Mouse (Mus musculus) heart, embryonic 15.5 days (tissue): Measurements from ENCODE around the gene C8g. TPM values are rescaled to one million over a fixed set of nuclear protein-coding genes. Genes with fewer than 3 reads are reported as not detected.

ENCODE experiments used
- ATAC-seq: fragments of 200-750 bp; cut with Nextera tagmentation; replicated peaks from 2 replicates; pipeline ENCODE4 v1.8.0; 2017; ENCODE audit warnings: low read depth, moderate TSS enrichment; ENCODE audit not compliant: insufficient number of reproducible peaks, insufficient read depth, low FRiP score
- H3K27ac ChIP-seq: fragments of 300-500 bp; sonication (generic); 2 replicates; pipeline ENCODE4 v1.5.1; 2015; ENCODE audit warnings: mild to moderate bottlenecking, inconsistent platforms
- H3K27me3 ChIP-seq: fragments of 300-500 bp; sonication (generic); 2 replicates; pipeline ENCODE4 v1.6.1; 2015; ENCODE audit warnings: inconsistent platforms
- H3K36me3 ChIP-seq: fragments of 300-500 bp; sonication (generic); 2 replicates; pipeline ENCODE4 v1.6.1; 2015; ENCODE audit warnings: mild to moderate bottlenecking, inconsistent platforms
- H3K4me1 ChIP-seq: fragments of 300-500 bp; sonication (generic); replicated peaks from 2 replicates; pipeline ENCODE4 v1.6.1; 2015; ENCODE audit warnings: inconsistent platforms
- H3K4me2 ChIP-seq: fragments of 300-500 bp; sonication (generic); 2 replicates; pipeline ENCODE4 v1.6.1; 2015; ENCODE audit warnings: inconsistent platforms, mild to moderate bottlenecking, moderate library complexity
- H3K4me3 ChIP-seq: fragments of 300-500 bp; sonication (generic); 2 replicates; pipeline ENCODE4 v1.5.1; 2015; ENCODE audit warnings: mild to moderate bottlenecking, inconsistent platforms
- H3K9ac ChIP-seq: fragments of 300-500 bp; sonication (generic); 2 replicates; pipeline ENCODE4 v1.6.1; 2015; ENCODE audit warnings: mild to moderate bottlenecking, inconsistent platforms
- H3K9me3 ChIP-seq: fragments of 300-500 bp; sonication (generic); replicated peaks from 2 replicates; pipeline ENCODE4 v1.6.1; 2016; ENCODE audit warnings: inconsistent platforms
- WGBS: fragments of 180-500 bp; shearing (Covaris S2); methylation state at CpG from one replicate; pipeline ENCODE4 v1.1.7; 2015; ENCODE audit warnings: mixed read lengths; 5-methylcytosine and 5-hydroxymethylcytosine counted together
- polyA plus RNA-seq: library from polyadenylated mRNA; unstranded; fragments of >200 nt; fragmentation: Nextera tagmentation; extraction: Ambion mirVana; gene quantifications from 2 replicates; pipeline ENCODE4 v1.2.1, GENCODE M21; 2015

The C8g gene
- polyA plus RNA-seq, 1 experiment from 2014 or later = 3.5 TPM

DNA sequence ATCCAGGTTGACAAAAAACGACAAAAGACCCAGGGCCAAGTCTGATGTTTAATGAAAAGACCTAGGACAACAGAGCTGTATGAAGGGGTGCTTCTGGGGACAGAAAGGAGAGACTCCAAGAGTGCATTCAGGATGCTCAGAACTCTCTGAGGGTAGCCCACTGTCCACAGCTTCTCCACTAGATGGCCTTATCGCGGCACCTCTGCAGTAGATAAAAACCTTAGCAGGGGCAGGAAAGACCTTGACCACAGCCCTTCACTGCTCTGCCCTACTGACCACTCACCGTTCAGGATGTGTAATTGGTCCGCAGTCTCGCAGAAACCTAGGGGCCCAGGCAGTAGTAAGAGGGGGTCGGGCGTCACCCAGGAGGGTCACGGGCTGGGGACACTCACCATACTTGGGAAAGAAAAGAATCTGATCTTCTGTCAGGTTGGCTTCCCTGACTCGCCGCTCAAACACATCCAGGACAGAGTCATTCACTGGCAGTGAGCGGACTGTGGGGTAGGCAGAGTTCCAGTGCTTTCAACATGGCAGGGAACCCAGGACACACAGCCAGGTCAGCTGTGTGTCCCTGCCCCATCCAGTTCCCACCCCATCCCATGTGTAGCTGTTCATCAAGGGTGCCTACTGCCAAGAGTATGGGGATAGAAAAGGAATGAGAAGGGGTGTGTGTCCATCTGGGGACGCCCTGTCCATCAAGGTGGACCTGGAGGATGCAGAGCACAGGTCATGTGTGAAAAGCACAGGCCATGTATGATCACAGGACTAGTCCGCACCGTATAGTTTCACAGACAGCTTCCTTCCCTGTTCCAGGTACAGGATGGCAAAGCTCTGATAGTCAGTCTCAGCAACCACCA is 2.7 kb downstream of the C8g start:
- Histone ChIP-seq H3K27ac (no peak overlapping the region), H3K9me3 (no peaks in the 10 kb centered on the region), H3K4me3 (no peak overlapping the region), H3K4me1 (peaks cover 20% of the 10 kb centered on the region), H3K9ac (no peak overlapping the region), H3K4me2 (no peak overlapping the region), H3K36me3 (peaks cover 8% of the 10 kb centered on the region), H3K27me3 (no peaks in the 10 kb centered on the region)
- no peak for ATAC-seq
- 67% methylated on average over 15 of the region's 15 CpGs for WGBS

GRCm38 (mm10) chr2:25497846-25498575 is 3.5 kb downstream of the C8g start:
- Histone ChIP-seq H3K4me1 (peaks cover 20% of the 10 kb centered on the region), H3K9me3 (no peaks in the 10 kb centered on the region), H3K27ac (no peak overlapping the region), H3K36me3 (no peaks in the 10 kb centered on the region; the same call in 1 of the 2 replicates), H3K4me2 (no peak overlapping the region), H3K9ac (no peak overlapping the region), H3K4me3 (no peak overlapping the region), H3K27me3 (no peaks in the 10 kb centered on the region)
- no peak for ATAC-seq
- 41% methylated on average over 6 of the region's 6 CpGs for WGBS

DNA sequence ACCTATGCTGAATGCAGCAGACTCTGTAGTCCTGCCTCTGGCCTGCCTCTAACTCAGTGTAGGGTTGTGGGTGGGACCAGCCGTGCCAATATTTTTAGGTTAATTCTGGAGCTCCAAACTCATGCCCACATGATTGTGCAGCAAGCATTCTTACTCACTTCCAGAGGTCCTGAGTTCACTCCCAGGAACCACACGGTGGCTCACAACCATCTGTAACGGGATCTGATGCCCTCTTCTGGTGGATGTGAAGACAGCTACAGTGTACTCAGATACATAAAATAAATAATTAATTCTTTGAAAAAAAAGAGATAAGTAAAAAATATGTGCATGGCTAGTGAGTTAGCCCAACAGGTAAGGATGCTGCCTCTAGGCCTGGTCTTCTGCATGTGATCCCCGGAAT is 5.1 kb downstream of the C8g start:
- Histone ChIP-seq H3K4me3 (no peak overlapping the region), H3K36me3 (no peaks in the 10 kb centered on the region)
- no peak for ATAC-seq

GRCm38 (mm10) chr2:25493476-25493961 is 8.0 kb downstream of the C8g start, which contains the start of gene Lcn12:
Gene Lcn12, minus strand, starts transcription at chr2:25493911.
- 81% methylated on average over 5 of the region's 5 CpGs for WGBS
- ATAC-seq = no peak

More for the DNA sequence above, 5.1 kb downstream of the C8g start:
- Histone ChIP-seq H3K9me3 (no peaks in the 10 kb centered on the region), H3K27me3 (no peaks in the 10 kb centered on the region), H3K27ac (no peak overlapping the region), H3K9ac (no peak overlapping the region), H3K4me2 (no peak overlapping the region), H3K4me1 (peaks cover 11% of the 10 kb centered on the region)
- 51% methylated on average over 4 of the region's 4 CpGs for WGBS

DNA sequence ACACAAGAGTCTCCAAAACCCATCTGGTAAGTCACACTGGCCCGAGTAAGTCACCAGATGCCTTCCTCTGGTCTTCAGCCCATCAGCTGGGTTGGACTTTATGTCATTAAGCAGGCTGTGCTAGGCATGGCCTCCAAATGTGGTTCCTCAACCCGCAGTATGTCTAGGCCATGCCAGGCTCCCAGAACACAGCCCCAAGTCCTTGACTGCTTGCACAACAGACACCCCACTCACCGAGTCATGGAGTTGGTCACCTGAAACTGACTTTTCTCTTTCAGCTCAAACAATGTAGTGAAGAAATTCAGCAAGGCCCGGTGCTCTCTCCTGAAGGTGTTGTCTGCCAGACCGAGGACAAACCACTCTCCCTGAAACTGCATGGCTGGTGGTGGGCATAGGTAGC is 8.5 kb downstream of the C8g start:
- no peak for ATAC-seq
- WGBS = 74% methylated on average over 5 of the region's 5 CpGs
- no peak overlapping the region for H3K9ac ChIP-seq
- no peaks in the 10 kb centered on the region for H3K36me3 ChIP-seq
- H3K4me1 ChIP-seq = peaks cover 3% of the 10 kb centered on the region; the same call in 1 of the 2 replicates
- no peaks in the 10 kb centered on the region for H3K9me3 ChIP-seq
- H3K4me2 ChIP-seq = no peak overlapping the region
- no peak overlapping the region for H3K4me3 ChIP-seq
- no peak overlapping the region for H3K27ac ChIP-seq
- H3K27me3 ChIP-seq = no peaks in the 10 kb centered on the region

More at GRCm38 (mm10) chr2:25493476-25493961, 8.0 kb downstream of the C8g start, which contains the start of gene Lcn12:
- Histone ChIP-seq H3K27me3 (no peaks in the 10 kb centered on the region), H3K27ac (no peak within 1 kb of the TSS), H3K9ac (no peak within 1 kb of the TSS), H3K4me2 (no peak within 1 kb of the TSS), H3K9me3 (no peaks in the 10 kb centered on the region), H3K4me1 (peaks cover 3% of the 10 kb centered on the region; the same call in 1 of the 2 replicates), H3K4me3 (no peak within 1 kb of the TSS), H3K36me3 (no peaks in the 10 kb centered on the region)

GRCm38 (mm10) chr2:25488671-25489068 is 12.8 kb downstream of the C8g start:
- no peaks in the 10 kb centered on the region for H3K9me3 ChIP-seq
- no peaks in the 10 kb centered on the region for H3K4me1 ChIP-seq
- H3K36me3 ChIP-seq = no peaks in the 10 kb centered on the region
- no peak for ATAC-seq
- H3K4me3 ChIP-seq = no peak overlapping the region
- 72% methylated on average over 7 of the region's 7 CpGs for WGBS
- no peak overlapping the region for H3K9ac ChIP-seq
- no peak overlapping the region for H3K4me2 ChIP-seq
- no peak overlapping the region for H3K27ac ChIP-seq
- H3K27me3 ChIP-seq = no peaks in the 10 kb centered on the region

DNA sequence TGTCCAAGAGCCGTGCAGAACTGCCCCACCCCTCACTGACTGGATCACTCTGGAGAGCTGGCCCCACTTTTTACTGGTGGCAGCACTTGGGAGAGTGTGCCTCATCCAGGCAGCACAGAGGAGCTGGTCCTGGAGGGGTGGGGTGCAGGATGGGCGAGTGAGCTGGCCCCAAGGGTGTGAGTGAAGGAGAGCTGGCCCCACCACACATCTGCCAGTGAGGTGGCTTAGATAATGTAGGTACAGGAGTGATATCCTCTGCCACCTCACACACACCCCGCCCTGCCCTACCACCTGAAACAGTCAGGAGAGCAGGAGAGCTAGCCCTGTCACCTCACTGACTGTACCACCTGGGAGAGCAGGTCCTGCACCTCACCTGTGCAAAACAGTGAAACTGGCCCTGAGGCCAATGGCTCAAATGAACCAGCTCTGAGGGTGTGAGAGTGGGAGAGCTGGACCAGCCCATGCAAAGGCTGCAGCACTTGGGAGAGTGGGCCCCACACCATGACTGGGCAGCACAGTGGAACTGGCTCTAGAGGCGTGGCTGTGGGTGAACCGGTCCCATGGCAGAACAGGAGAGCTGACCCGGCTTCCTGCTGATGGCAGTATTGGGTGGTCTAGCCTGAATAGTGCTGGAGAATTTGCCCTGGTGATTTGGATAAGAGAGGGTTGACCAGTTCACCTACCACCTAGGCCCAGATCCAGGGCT is 13.4 kb downstream of the C8g start:
- H3K36me3 ChIP-seq = no peaks in the 10 kb centered on the region
- H3K4me3 ChIP-seq = no peak overlapping the region
- no peak overlapping the region for H3K27ac ChIP-seq
- no peak overlapping the region for H3K4me2 ChIP-seq
- H3K9ac ChIP-seq = no peak overlapping the region
- ATAC-seq = no peak
- no peaks in the 10 kb centered on the region for H3K27me3 ChIP-seq
- H3K4me1 ChIP-seq = no peaks in the 10 kb centered on the region
- 78% methylated on average over 6 of the region's 6 CpGs for WGBS
- no peaks in the 10 kb centered on the region for H3K9me3 ChIP-seq

GRCm38 (mm10) chr2:25484901-25485647 is 16.4 kb downstream of the C8g start:
- no peaks in the 10 kb centered on the region for H3K36me3 ChIP-seq
- H3K27me3 ChIP-seq = peaks cover 4% of the 10 kb centered on the region; the same call in 1 of the 2 replicates
- H3K9ac ChIP-seq = no peak overlapping the region
- H3K4me1 ChIP-seq = no peaks in the 10 kb centered on the region
- no peak overlapping the region for H3K4me2 ChIP-seq
- ATAC-seq = no peak
- no peaks in the 10 kb centered on the region for H3K9me3 ChIP-seq
- 58% methylated on average over 11 of the region's 11 CpGs for WGBS
- no peak overlapping the region for H3K27ac ChIP-seq
- H3K4me3 ChIP-seq = no peak overlapping the region

DNA sequence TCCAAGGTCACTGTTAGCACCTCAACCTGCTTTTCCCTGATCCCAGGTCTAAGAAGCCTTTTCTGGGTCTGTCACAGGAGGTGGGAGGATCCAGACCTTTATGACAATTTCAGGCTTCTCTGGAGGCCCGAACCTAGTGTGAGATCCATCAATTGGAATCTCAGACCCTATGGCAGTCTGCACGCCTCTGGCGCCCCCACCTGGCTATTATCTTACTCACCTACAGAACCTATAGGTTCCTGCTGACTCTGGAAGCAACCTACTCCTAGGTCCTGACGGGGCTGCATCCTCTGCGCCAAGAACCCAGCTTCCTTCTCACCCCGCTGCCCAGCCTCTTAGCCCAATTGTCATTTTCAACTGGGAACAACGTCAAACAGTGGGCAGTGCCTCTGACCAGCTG is 18.6 kb downstream of the C8g start:
- Histone ChIP-seq H3K4me1 (no peaks in the 10 kb centered on the region), H3K9me3 (no peaks in the 10 kb centered on the region), H3K9ac (no peak overlapping the region), H3K4me3 (no peak overlapping the region), H3K27ac (no peak overlapping the region), H3K4me2 (no peak overlapping the region), H3K36me3 (no peaks in the 10 kb centered on the region), H3K27me3 (peaks cover 4% of the 10 kb centered on the region; the same call in 1 of the 2 replicates)
- no peak for ATAC-seq
- 16% methylated on average over 7 of the region's 7 CpGs for WGBS

- H3K9ac ChIP-seq = no peak overlapping the region
- H3K4me2 ChIP-seq = no peak overlapping the region
- no peak overlapping the region for H3K27ac ChIP-seq
- ATAC-seq = no peak
- no peak overlapping the region for H3K4me3 ChIP-seq
- no peaks in the 10 kb centered on the region for H3K4me1 ChIP-seq
- H3K36me3 ChIP-seq = no peaks in the 10 kb centered on the region
- WGBS = 76% methylated on average over 1 of the region's 1 CpGs
- H3K27me3 ChIP-seq = peaks cover 4% of the 10 kb centered on the region; the same call in 1 of the 2 replicates
- no peaks in the 10 kb centered on the region for H3K9me3 ChIP-seq
Measured at GRCm38 (mm10) chr2:25480541-25480940, 21.0 kb downstream of the C8g start.
